Mouse (Mus musculus): Measurements from ENCODE around the gene Wdr45.

DNA sequence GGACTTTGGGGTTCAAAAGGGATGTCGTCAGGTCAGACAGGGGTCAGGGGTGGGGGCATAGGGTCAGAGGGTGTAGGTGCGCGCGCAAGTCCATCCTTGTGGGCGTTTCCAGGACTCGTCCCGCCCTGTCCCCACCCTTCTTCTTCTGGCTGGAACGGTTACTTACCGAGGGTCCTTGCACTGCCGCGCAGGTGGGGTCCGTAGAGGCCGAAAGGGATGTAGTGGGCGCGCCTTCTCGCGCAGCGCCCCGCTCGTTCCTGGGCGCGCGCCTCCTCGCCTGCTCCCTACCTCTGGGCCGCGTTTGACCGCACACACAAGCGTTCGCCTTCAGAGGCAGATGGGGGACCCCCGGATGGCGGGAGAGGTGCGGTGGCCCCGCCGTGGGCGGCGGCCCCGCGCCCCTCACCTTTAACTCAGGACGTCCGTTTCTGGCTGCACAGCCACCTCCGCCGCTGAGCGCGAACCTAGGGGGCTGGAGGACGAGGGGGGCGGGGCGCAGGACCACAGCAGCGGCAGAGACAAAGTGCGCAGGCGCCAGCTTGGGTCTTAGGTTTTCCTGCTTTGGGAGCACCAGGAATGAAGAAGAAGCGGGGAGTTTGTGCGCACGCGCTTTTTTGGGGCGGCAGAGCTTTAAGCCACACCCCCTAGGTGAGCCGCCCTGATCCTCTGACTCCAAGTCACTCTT, 36.4 kb downstream of the Wdr45 start, which contains the start of gene Ccdc120:
- TF ChIP-seq POLR2A (IDR thresholded peaks at IDR 0.05; ENCODE audit: borderline replicate concordance, extremely low read depth, low read depth, low read length): no peak
- TF ChIP-seq CTCF (IDR thresholded peaks at IDR 0.05; ENCODE audit: insufficient read depth, low read length): no peak
